Mouse (Mus musculus) lung, adult 2 months (tissue): ENCODE measurements at regions not wholly inside any gene's neighbourhood (a gene's known extent, or its start where the extent isn't known, plus 50 kb on each side); places are given as distances from the start of the nearest gene placed in this dataset.

Source experiments
- CTCF ChIP-seq: fragments of 200-500 bp; IDR thresholded peaks from 2 replicates; pipeline ENCODE4 v1.5.1; 2011; ENCODE audit warnings: mild to moderate bottlenecking, low read length, control low read depth; ENCODE audit not compliant: insufficient read depth
- POLR2A ChIP-seq: fragments of 200-500 bp; IDR thresholded peaks from 2 replicates; pipeline ENCODE4 v1.6.1; 2011; ENCODE audit warnings: low read depth, mild to moderate bottlenecking, control low read depth, low read length, borderline replicate concordance; ENCODE audit errors: extremely low read depth

DNA sequence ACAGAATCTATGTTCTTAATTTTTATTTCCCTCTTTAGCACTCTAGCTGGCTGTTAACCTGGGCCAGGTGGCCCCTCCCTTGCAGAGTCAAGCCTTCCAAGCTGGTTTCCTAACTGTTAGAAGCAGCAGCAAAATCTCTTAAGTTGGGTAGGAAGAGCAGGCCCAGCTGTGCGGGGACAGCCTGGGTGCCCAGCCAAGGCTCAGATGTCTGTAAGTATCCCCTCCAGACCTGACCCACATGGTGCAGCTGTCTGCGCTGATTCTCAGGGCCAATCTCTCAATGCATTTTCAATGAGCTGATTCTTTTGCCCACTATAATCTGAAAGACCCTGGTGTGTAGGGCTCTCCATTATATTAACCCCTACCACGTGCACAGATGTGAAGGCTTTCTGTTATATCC, 208.0 kb upstream of the Klf3 start:
- TF ChIP-seq CTCF (no peak), POLR2A (no peak)
